Mouse (Mus musculus) CH12.LX (cell line): ENCODE data around the gene Enah. TPM values are rescaled to one million over a fixed set of nuclear protein-coding genes. Genes with fewer than 3 reads are reported as not detected.

ENCODE experiments used
- DNase-seq: peaks from one replicate; pipeline ENCODE4 v3.0.0-alpha.2; 2013; ENCODE audit errors: extremely low read depth
- H3K27ac ChIP-seq: 2 replicates; pipeline ENCODE4 v1.5.1; 2012; ENCODE audit warnings: low read depth, mild to moderate bottlenecking, control low read depth, moderate library complexity; ENCODE audit not compliant: insufficient read depth
- H3K27me3 ChIP-seq: replicated peaks from 2 replicates; pipeline ENCODE3; 2012; ENCODE audit warnings: inconsistent platforms
- H3K36me3 ChIP-seq, 2 experiments: replicated peaks in 1 of 2; 2 replicates each; pipeline versions ENCODE3 to v1.6.1; 2012; ENCODE audit warnings: inconsistent platforms in 1 of 2, low read length in 1 of 2, mild to moderate bottlenecking in 1 of 2, mixed read lengths in 1 of 2, moderate library complexity in 1 of 2; ENCODE audit not compliant: control insufficient read depth in 1 of 2, insufficient read depth in 1 of 2
- H3K4me1 ChIP-seq, 2 experiments: 2 replicates each; pipeline ENCODE4 v1.6.1; 2012; ENCODE audit warnings: inconsistent platforms in 1 of 2, moderate library complexity in 1 of 2; ENCODE audit not compliant: insufficient read depth in 2 of 2, control insufficient read depth in 1 of 2
- H3K4me2 ChIP-seq: 2 replicates; pipeline ENCODE4 v1.6.1; 2012; ENCODE audit warnings: low read depth, mild to moderate bottlenecking, control low read depth; ENCODE audit not compliant: poor library complexity, insufficient read depth, severe bottlenecking
- H3K4me3 ChIP-seq, 3 experiments: fragments of 150-350 bp in 1 of 3; sonication (generic) in 1 of 3; replicated peaks in 1 of 3; 2 replicates each; pipeline versions ENCODE3 to v1.5.1; 2011 to 2012; ENCODE audit warnings: low read depth in 2 of 3, low read length in 2 of 3, mild to moderate bottlenecking in 2 of 3, moderate library complexity in 2 of 3, control low read depth in 1 of 3, improper control_type of control experiment in 1 of 3, inconsistent platforms in 1 of 3, mixed read lengths in 1 of 3; ENCODE audit not compliant: poor library complexity in 1 of 3
- H3K79me2 ChIP-seq: replicated peaks from 2 replicates; pipeline ENCODE4 v1.6.1; 2012; ENCODE audit warnings: mild to moderate bottlenecking, moderate library complexity; ENCODE audit not compliant: control insufficient read depth, poor library complexity, insufficient read depth, severe bottlenecking; ENCODE audit errors: extremely low read depth
- H3K9ac ChIP-seq: 2 replicates; pipeline ENCODE4 v1.6.1; 2012; ENCODE audit warnings: low read depth, mild to moderate bottlenecking, control low read depth, moderate library complexity; ENCODE audit not compliant: insufficient read depth
- H3K9me3 ChIP-seq: replicated peaks from 2 replicates; pipeline ENCODE3; 2012; ENCODE audit warnings: low read length, inconsistent platforms, mixed read lengths
- BHLHE40 ChIP-seq: IDR thresholded peaks from 2 replicates; pipeline ENCODE4 v1.6.1; 2011; ENCODE audit warnings: mild to moderate bottlenecking, low read depth, low read length, improper control_type of control experiment
- CHD1 ChIP-seq: IDR thresholded peaks from 2 replicates; pipeline ENCODE4 v1.6.1; 2012; ENCODE audit warnings: low read depth, low read length, improper control_type of control experiment, inconsistent platforms
- CHD2 ChIP-seq: IDR thresholded peaks from 2 replicates; pipeline ENCODE4 v1.6.1; 2011; ENCODE audit warnings: low read length, improper control_type of control experiment
- CTCF ChIP-seq, 2 experiments: IDR thresholded peaks in 1 of 2; conservative IDR thresholded peaks in 1 of 2; 2 replicates each; pipeline ENCODE4 v1.5.1; 2011 to 2012; ENCODE audit warnings: low read depth in 2 of 2, low read length in 2 of 2, improper control_type of control experiment in 1 of 2, inconsistent platforms in 1 of 2, mild to moderate bottlenecking in 1 of 2, moderate library complexity in 1 of 2
- E2F4 ChIP-seq: IDR thresholded peaks from 2 replicates; pipeline ENCODE4 v1.6.1; 2011; ENCODE audit warnings: low read depth, low read length, improper control_type of control experiment; ENCODE audit not compliant: insufficient replicate concordance
- ELF1 ChIP-seq: IDR thresholded peaks from 2 replicates; pipeline ENCODE4 v1.6.1; 2014; ENCODE audit warnings: low read depth, mild to moderate bottlenecking, inconsistent platforms, low read length, improper control_type of control experiment
- EP300 ChIP-seq: IDR thresholded peaks from 2 replicates; pipeline ENCODE4 v1.6.1; 2011; ENCODE audit warnings: low read length, improper control_type of control experiment
- ETS1 ChIP-seq: conservative IDR thresholded peaks from 2 replicates; pipeline ENCODE4 v1.6.1; 2012; ENCODE audit warnings: low read depth, mild to moderate bottlenecking, inconsistent platforms, low read length, improper control_type of control experiment, moderate library complexity
- GABPA ChIP-seq: IDR thresholded peaks from 2 replicates; pipeline ENCODE4 v1.6.1; 2012; ENCODE audit warnings: low read depth, low read length, improper control_type of control experiment, inconsistent platforms; ENCODE audit not compliant: insufficient replicate concordance
- HCFC1 ChIP-seq: IDR thresholded peaks from 2 replicates; pipeline ENCODE4 v1.6.1; 2012; ENCODE audit warnings: low read depth, mild to moderate bottlenecking, inconsistent platforms, low read length, improper control_type of control experiment
- IRF4 ChIP-seq: IDR thresholded peaks from 2 replicates; pipeline ENCODE4 v1.6.1; 2014; ENCODE audit warnings: low read depth, mild to moderate bottlenecking, inconsistent platforms, low read length, improper control_type of control experiment
- JUN ChIP-seq: IDR thresholded peaks from 2 replicates; pipeline ENCODE4 v1.6.1; 2011; ENCODE audit warnings: low read depth, mild to moderate bottlenecking, low read length, improper control_type of control experiment, moderate library complexity; ENCODE audit not compliant: insufficient read depth
- JUND ChIP-seq: conservative IDR thresholded peaks from 2 replicates; pipeline ENCODE4 v1.6.1; 2011; ENCODE audit warnings: low read depth, low read length, improper control_type of control experiment
- KAT2A ChIP-seq: IDR thresholded peaks from 2 replicates; pipeline ENCODE4 v1.6.1; 2012; ENCODE audit warnings: low read length, improper control_type of control experiment, inconsistent platforms; ENCODE audit not compliant: insufficient replicate concordance
- MAFK ChIP-seq: IDR thresholded peaks from 2 replicates; pipeline ENCODE4 v1.6.1; 2011; ENCODE audit warnings: low read length, improper control_type of control experiment; ENCODE audit not compliant: insufficient replicate concordance
- MAX ChIP-seq: IDR thresholded peaks from 2 replicates; pipeline ENCODE4 v1.6.1; 2011; ENCODE audit warnings: low read length, improper control_type of control experiment
- MAZ ChIP-seq: IDR thresholded peaks from 2 replicates; pipeline ENCODE4 v1.6.1; 2012; ENCODE audit warnings: low read depth, mild to moderate bottlenecking, inconsistent platforms, low read length, improper control_type of control experiment, moderate library complexity
- MEF2A ChIP-seq: IDR thresholded peaks from 2 replicates; pipeline ENCODE4 v1.6.1; 2014; ENCODE audit warnings: low read depth, mild to moderate bottlenecking, inconsistent platforms, low read length, improper control_type of control experiment, borderline replicate concordance
- MXI1 ChIP-seq: IDR thresholded peaks from 2 replicates; pipeline ENCODE4 v1.6.1; 2011; ENCODE audit warnings: mild to moderate bottlenecking, low read depth, low read length, improper control_type of control experiment
- MYC ChIP-seq: IDR thresholded peaks from 2 replicates; pipeline ENCODE4 v1.6.1; 2011; ENCODE audit warnings: low read depth, mild to moderate bottlenecking, improper control_type of control experiment, low read length
- NELFE ChIP-seq: IDR thresholded peaks from 2 replicates; pipeline ENCODE4 v1.6.1; 2011; ENCODE audit warnings: low read depth, low read length, improper control_type of control experiment
- NRF1 ChIP-seq: IDR thresholded peaks from 2 replicates; pipeline ENCODE4 v1.6.1; 2014; ENCODE audit warnings: low read depth, mild to moderate bottlenecking, inconsistent platforms, low read length, improper control_type of control experiment, moderate library complexity
- PAX5 ChIP-seq: IDR thresholded peaks from 2 replicates; pipeline ENCODE4 v1.6.1; 2012; ENCODE audit warnings: low read length, inconsistent platforms, mixed read lengths
- POLR2A ChIP-seq: IDR thresholded peaks from 2 replicates; pipeline ENCODE4 v1.6.1; 2011; ENCODE audit warnings: low read depth, mild to moderate bottlenecking, improper control_type of control experiment, low read length
- POLR2AphosphoS2 ChIP-seq: IDR thresholded peaks from 2 replicates; pipeline ENCODE4 v1.6.1; 2011; ENCODE audit warnings: low read depth, low read length, improper control_type of control experiment
- RAD21 ChIP-seq: IDR thresholded peaks from 2 replicates; pipeline ENCODE4 v1.6.1; 2011; ENCODE audit warnings: low read depth, mild to moderate bottlenecking, low read length, improper control_type of control experiment, moderate library complexity
- RCOR1 ChIP-seq: conservative IDR thresholded peaks from 2 replicates; pipeline ENCODE4 v1.6.1; 2012; ENCODE audit warnings: low read depth, mild to moderate bottlenecking, inconsistent platforms, low read length, improper control_type of control experiment
- SIN3A ChIP-seq: IDR thresholded peaks from 2 replicates; pipeline ENCODE4 v1.6.1; 2012; ENCODE audit warnings: low read length, improper control_type of control experiment, inconsistent platforms
- SMC3 ChIP-seq: IDR thresholded peaks from 2 replicates; pipeline ENCODE4 v1.6.1; 2011; ENCODE audit warnings: low read depth, low read length, improper control_type of control experiment
- TBP ChIP-seq: conservative IDR thresholded peaks from 2 replicates; pipeline ENCODE4 v1.6.1; 2011; ENCODE audit warnings: low read depth, low read length, improper control_type of control experiment
- TCF12 ChIP-seq: IDR thresholded peaks from 2 replicates; pipeline ENCODE4 v1.6.1; 2014; ENCODE audit warnings: low read depth, mild to moderate bottlenecking, inconsistent platforms, low read length, improper control_type of control experiment
- UBTF ChIP-seq: IDR thresholded peaks from 2 replicates; pipeline ENCODE4 v1.6.1; 2012; ENCODE audit warnings: low read depth, mild to moderate bottlenecking, inconsistent platforms, low read length, improper control_type of control experiment, moderate library complexity
- USF1 ChIP-seq: IDR thresholded peaks from 2 replicates; pipeline ENCODE4 v1.6.1; 2014; ENCODE audit warnings: low read depth, mild to moderate bottlenecking, inconsistent platforms, low read length, improper control_type of control experiment
- USF2 ChIP-seq: conservative IDR thresholded peaks from 2 replicates; pipeline ENCODE4 v1.6.1; 2011; ENCODE audit warnings: low read depth, low read length, improper control_type of control experiment
- ZC3H11A ChIP-seq: IDR thresholded peaks from 2 replicates; pipeline ENCODE4 v1.6.1; 2012; ENCODE audit warnings: low read depth, mild to moderate bottlenecking, inconsistent platforms, low read length, improper control_type of control experiment
- ZKSCAN1 ChIP-seq: IDR thresholded peaks from 2 replicates; pipeline ENCODE4 v1.6.1; 2012; ENCODE audit warnings: low read depth, inconsistent platforms, low read length, improper control_type of control experiment, borderline replicate concordance
- ZMIZ1 ChIP-seq: IDR thresholded peaks from 2 replicates; pipeline ENCODE4 v1.6.1; 2012; ENCODE audit warnings: low read depth, mild to moderate bottlenecking, inconsistent platforms, low read length, improper control_type of control experiment
- ZNF384 ChIP-seq: IDR thresholded peaks from 2 replicates; pipeline ENCODE4 v1.6.1; 2012; ENCODE audit warnings: low read depth, low read length, improper control_type of control experiment, inconsistent platforms
- dilution Hi-C: fragments of 300-500 bp; cut with MboI; formaldehyde crosslinking; loops from 2 replicates; pipeline ENCODE4 v1.14.3; 2020; ENCODE audit warnings: low sequenced_read_pairs; ENCODE audit not compliant: extremely low pct_unique_long_range_greater_than_20kb, extremely low pct_ligation_motif_present
- in situ Hi-C: fragments of 300-500 bp; cut with MboI; formaldehyde crosslinking; loops from 3 replicates; pipeline ENCODE4 v1.14.3; 2019; ENCODE audit warnings: low sequenced_read_pairs, low pct_ligation_motif_present, low pct_unique_long_range_greater_than_20kb, mixed read lengths
- polyA plus RNA-seq: library from polyadenylated mRNA; unstranded; fragments of >175 nt; gene quantifications from 2 replicates; pipeline ENCODE4 v1.2.1, GENCODE M21; 2012; ENCODE audit warnings: low read depth; ENCODE audit not compliant: insufficient read length
- total RNA-seq, 2 experiments: library from RNA; depleted of rRNA; stranded (reverse); fragments of 300-350 nt in 1 of 2; fragments of >200 nt in 1 of 2; gene quantifications; 2 replicates each; pipeline ENCODE4 v1.2.3; 2012 to 2014

Enah gene
- total and polyA plus RNA-seq, 3 experiments: 45.3 to 75.3 (median 72.6) TPM

GRCm38 (mm10) chr1:181877088-181877487 lies 142.7 kb downstream of the Enah start:
- Histone ChIP-seq H3K79me2 (no peaks in the 10 kb centered on the region), H3K4me2 (no peak overlapping the region), H3K4me3 (no peak overlapping the region), H3K27ac (no peak overlapping the region), H3K9me3 (no peaks in the 10 kb centered on the region), H3K36me3 (no peaks in the 10 kb centered on the region), H3K4me1 (peaks cover 14 to 29% of the 10 kb centered on the region in 2 experiments), H3K27me3 (no peaks in the 10 kb centered on the region), H3K9ac (no peak overlapping the region)
- in situ Hi-C loops (loop anchor here (25.0 kb wide), 1 partner anchor 635 kb away; the partner anchor contains the start of gene Capn2), dilution Hi-C loops (no loop called here)
- DNase-seq: peak; percentile 65
- no peak for TF ChIP-seq EP300
- TF ChIP-seq SMC3: no peak
- no peak for TF ChIP-seq NRF1
- TF ChIP-seq MXI1: peak; percentile 89
- TF ChIP-seq ZC3H11A: no peak
- TF ChIP-seq CTCF (conservative IDR thresholded peaks at IDR 0.05 in 1 of 2, IDR thresholded peaks at IDR 0.05 in 1 of 2; ENCODE audit: low read depth in 2 of 2, low read length in 2 of 2): no peak
- no peak for TF ChIP-seq JUND
- TF ChIP-seq MEF2A: no peak
- TF ChIP-seq POLR2A: no peak
- TF ChIP-seq PAX5: no peak
- no peak for TF ChIP-seq ZKSCAN1
- TF ChIP-seq IRF4: 0 out of 2 replicates have a peak, but pooled peaks have one; percentile 23
- TF ChIP-seq POLR2AphosphoS2: no peak
- peak; percentile 57; the same call in 1 of the 2 replicates for TF ChIP-seq MYC
- TF ChIP-seq UBTF: no peak
- TF ChIP-seq HCFC1: no peak
- no peak for TF ChIP-seq NELFE
- no peak for TF ChIP-seq GABPA
- peak; percentile 21; the same call in 1 of the 2 replicates for TF ChIP-seq TCF12
- no peak for TF ChIP-seq CHD1
- no peak for TF ChIP-seq RCOR1
- TF ChIP-seq USF1: peak; percentile 67
- peak; percentile 72 for TF ChIP-seq MAX
- TF ChIP-seq MAZ: no peak
- TF ChIP-seq ZMIZ1: no peak
- no peak for TF ChIP-seq ZNF384
- TF ChIP-seq USF2: no peak
- no peak for TF ChIP-seq E2F4
- TF ChIP-seq JUN: no peak
- TF ChIP-seq ELF1: peak; percentile 48; the same call in 1 of the 2 replicates
- no peak for TF ChIP-seq MAFK
- no peak for TF ChIP-seq BHLHE40
- peak; percentile 56; the same call in 1 of the 2 replicates for TF ChIP-seq SIN3A
- TF ChIP-seq ETS1: no peak
- no peak for TF ChIP-seq RAD21
- no peak for TF ChIP-seq CHD2
- no peak for TF ChIP-seq TBP
- no peak for TF ChIP-seq KAT2A
